Mouse (Mus musculus): ENCODE results near the gene Ppm1h. TPM values are rescaled to one million over a fixed set of nuclear protein-coding genes. Genes with fewer than 3 reads are reported as not detected.
A peak's percentile ranks its signal among the peaks of the same experiment; 100 is the strongest.
"Not testable (repeated sequence)": the region's sequence is repeated elsewhere in the genome, so short reads cannot be mapped to it uniquely, and the experiment has no call there.

Gene Ppm1h
- polyA plus RNA-seq, 1 experiment from 2014 or later = 22.2 TPM

DNA sequence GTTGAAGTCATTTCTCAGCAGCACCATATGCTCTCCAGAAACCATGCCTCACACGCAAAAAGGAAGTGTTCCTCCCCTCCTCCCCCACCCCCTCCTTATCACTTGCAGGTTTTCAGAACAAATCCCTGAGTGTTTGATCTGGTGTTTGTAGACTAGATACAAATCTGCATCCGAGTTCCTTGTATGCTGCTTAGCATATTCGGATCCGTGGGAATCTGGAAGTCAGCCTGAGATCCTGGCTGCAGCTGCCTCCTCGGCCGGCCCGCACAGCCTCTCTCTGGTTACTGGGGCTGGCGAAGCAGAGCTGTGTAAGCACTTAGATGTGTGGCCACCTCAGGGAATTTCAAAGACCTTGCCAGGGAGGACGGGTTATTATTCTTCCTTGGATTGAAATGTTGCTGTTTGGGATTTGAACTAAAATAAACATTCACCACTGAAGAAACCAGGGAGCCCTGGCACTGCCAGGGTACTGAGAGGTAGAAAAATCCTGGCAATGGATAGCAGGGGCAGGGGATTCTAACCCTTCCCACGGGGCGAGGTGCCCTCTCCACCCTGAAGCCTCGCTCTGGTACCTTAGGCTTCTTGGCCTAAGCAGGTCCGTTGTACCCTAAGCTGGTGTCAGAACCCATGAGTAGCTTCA, 252.8 kb downstream of the Ppm1h start:
- Histone ChIP-seq H3K4me3 (ENCODE audit: low read length) (no peak overlapping the region), H3K27ac (ENCODE audit: low read depth, low read length) (no peak overlapping the region; the same call in 1 of the 2 replicates), H3K36me3 (ENCODE audit: control insufficient read depth, insufficient read depth, low read length) (no peaks in the 10 kb centered on the region), H3K27me3 (ENCODE audit: control insufficient read depth, insufficient read depth, low read length) (no peaks in the 10 kb centered on the region), H3K9me3 (ENCODE audit: control insufficient read depth, low read length) (no peaks in the 10 kb centered on the region), H3K9ac (ENCODE audit: low read depth, low read length) (peak overlapping the region; percentile 14; the same call in 1 of the 2 replicates), H3K4me1 (ENCODE audit: control insufficient read depth, insufficient read depth, low read length) (peaks cover 30% of the 10 kb centered on the region), H3K4me2 (replicated peaks; ENCODE audit: low read depth, low read length) (no peak overlapping the region)
- WGBS = 24% methylated on average over 13 of the region's 13 CpGs
- peak; percentile 61; the same call in 1 of the 2 replicates for ATAC-seq (ENCODE audit: low FRiP score, low TSS enrichment)

DNA sequence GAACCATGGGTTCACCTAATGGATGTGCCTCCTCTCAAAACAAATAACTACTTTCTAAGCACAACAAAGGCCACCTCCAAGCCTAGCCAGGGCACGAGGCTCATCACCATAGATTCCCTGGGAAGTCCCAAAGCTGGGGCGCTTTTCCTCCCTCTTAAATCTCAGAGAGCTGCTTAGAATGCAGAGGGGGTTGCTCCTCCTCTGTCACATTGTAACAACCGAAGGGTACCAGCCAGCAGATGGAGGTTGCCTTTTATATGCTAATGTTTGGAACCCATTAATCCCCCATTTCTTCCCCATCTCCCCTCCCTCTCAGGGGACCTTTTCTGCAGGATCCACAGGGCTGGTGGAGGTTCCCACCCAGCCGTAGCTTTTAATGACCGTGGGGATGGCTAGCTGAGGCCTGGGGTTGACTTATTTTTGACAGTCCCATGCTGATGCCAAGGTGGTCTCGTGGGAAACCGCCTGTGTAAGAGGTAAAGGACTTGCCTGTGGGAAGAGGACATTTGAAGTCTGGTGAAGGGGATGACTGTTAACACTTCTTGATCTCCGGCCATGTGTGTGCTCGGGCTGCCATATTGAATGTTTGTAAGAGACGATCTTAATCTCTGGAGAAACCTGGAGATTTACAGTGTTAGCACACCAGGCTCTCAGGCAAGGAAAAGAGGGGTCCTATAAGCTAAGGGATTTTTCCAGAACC, 253.4 kb downstream of the Ppm1h start:
- no peak for ATAC-seq (ENCODE audit: low FRiP score, low TSS enrichment)
- 71% methylated on average over 10 of the region's 10 CpGs for WGBS
- Histone ChIP-seq H3K9me3 (ENCODE audit: control insufficient read depth, low read length) (no peaks in the 10 kb centered on the region), H3K9ac (ENCODE audit: low read depth, low read length) (no peak overlapping the region), H3K4me1 (ENCODE audit: control insufficient read depth, insufficient read depth, low read length) (peaks cover 30% of the 10 kb centered on the region), H3K27ac (ENCODE audit: low read depth, low read length) (no peak overlapping the region), H3K4me2 (replicated peaks; ENCODE audit: low read depth, low read length) (no peak overlapping the region), H3K36me3 (ENCODE audit: control insufficient read depth, insufficient read depth, low read length) (no peaks in the 10 kb centered on the region), H3K27me3 (ENCODE audit: control insufficient read depth, insufficient read depth, low read length) (no peaks in the 10 kb centered on the region), H3K4me3 (ENCODE audit: low read length) (no peak overlapping the region)

DNA sequence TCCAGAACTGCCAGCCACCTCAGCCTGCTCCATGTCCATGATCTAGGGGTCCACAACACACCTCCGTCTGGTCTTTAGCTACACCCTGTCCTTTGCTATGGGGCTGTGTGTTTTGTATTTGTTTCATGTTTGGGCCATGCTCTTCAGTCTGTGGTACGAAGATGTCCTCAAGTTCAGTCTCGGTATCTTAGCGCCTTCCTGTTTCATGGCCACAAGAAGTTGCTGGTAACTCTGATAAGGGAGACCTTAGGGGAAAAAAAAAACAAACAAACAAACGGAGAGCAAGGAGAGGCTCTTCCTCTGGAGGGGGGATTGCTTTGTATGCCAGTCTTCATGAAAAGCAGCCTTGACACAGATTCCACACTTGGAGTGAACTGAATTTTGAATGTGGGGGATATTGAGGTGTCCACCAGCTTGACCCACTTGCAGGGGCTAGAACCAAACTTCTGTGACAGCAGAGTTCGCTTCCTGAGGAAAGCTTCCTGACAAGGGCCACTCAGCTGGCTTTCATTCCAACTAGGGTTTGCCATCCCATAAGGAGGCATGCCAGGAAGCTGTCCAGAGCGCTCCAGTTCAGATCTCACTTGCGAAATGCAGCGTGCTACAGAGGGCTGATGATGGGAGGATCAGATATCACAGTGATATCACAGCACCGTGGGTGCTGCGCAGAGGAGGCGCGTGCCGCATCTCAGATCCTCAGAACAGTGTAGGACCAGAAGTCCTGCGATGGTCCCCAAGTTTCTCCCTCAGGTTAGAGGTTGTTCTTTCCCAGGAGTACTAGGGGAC, 254.7 kb downstream of the Ppm1h start:
- peaks cover 30% of the 10 kb centered on the region for H3K4me1 ChIP-seq (ENCODE audit: control insufficient read depth, insufficient read depth, low read length)
- WGBS = 75% methylated on average over 15 of the region's 15 CpGs
- no peaks in the 10 kb centered on the region for H3K9me3 ChIP-seq (ENCODE audit: control insufficient read depth, low read length)
- no peaks in the 10 kb centered on the region for H3K36me3 ChIP-seq (ENCODE audit: control insufficient read depth, insufficient read depth, low read length)
- no peak overlapping the region for H3K9ac ChIP-seq (ENCODE audit: low read depth, low read length)
- no peak overlapping the region for H3K27ac ChIP-seq (ENCODE audit: low read depth, low read length)
- H3K4me2 ChIP-seq (replicated peaks; ENCODE audit: low read depth, low read length) = no peak overlapping the region
- no peak for ATAC-seq (ENCODE audit: low FRiP score, low TSS enrichment)
- no peak overlapping the region for H3K4me3 ChIP-seq (ENCODE audit: low read length)
- H3K27me3 ChIP-seq (ENCODE audit: control insufficient read depth, insufficient read depth, low read length) = no peaks in the 10 kb centered on the region

DNA sequence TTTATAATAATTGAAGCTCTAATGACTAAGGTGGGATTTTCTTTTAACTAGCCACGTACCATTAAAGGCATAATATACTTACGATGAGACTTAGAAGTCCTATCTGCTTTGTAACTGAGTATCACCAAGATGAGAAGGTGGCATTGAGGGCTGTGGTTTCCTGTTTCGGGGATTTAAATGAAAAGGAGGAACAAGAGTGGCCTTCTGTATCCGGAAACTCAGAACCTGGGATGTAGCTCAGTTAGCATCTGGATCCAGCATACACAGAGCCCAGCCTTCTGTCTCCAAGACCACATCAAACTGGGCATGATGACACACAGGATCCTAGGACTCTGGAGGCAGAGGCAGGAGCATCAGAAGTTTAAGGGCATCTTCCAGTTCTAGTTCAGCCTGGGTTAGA, 256.8 kb downstream of the Ppm1h start:
- not testable (repeated sequence) for H3K4me3 ChIP-seq (ENCODE audit: low read length); H3K9me3 ChIP-seq (ENCODE audit: control insufficient read depth, low read length); H3K27me3 ChIP-seq (ENCODE audit: control insufficient read depth, insufficient read depth, low read length); H3K27ac ChIP-seq (ENCODE audit: low read depth, low read length); H3K9ac ChIP-seq (ENCODE audit: low read depth, low read length); H3K4me2 ChIP-seq (replicated peaks; ENCODE audit: low read depth, low read length); H3K36me3 ChIP-seq (ENCODE audit: control insufficient read depth, insufficient read depth, low read length); ATAC-seq (ENCODE audit: low FRiP score, low TSS enrichment)
- H3K4me1 ChIP-seq (ENCODE audit: control insufficient read depth, insufficient read depth, low read length) = peaks cover 19% of the 10 kb centered on the region
- WGBS = no CpG with 5 or more reads among the region's 4 CpGs

DNA sequence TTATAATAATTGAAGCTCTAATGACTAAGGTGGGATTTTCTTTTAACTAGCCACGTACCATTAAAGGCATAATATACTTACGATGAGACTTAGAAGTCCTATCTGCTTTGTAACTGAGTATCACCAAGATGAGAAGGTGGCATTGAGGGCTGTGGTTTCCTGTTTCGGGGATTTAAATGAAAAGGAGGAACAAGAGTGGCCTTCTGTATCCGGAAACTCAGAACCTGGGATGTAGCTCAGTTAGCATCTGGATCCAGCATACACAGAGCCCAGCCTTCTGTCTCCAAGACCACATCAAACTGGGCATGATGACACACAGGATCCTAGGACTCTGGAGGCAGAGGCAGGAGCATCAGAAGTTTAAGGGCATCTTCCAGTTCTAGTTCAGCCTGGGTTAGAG, 258.8 kb downstream of the Ppm1h start:
- H3K27ac ChIP-seq (ENCODE audit: low read depth, low read length); H3K36me3 ChIP-seq (ENCODE audit: control insufficient read depth, insufficient read depth, low read length); H3K4me1 ChIP-seq (ENCODE audit: control insufficient read depth, insufficient read depth, low read length); H3K27me3 ChIP-seq (ENCODE audit: control insufficient read depth, insufficient read depth, low read length); H3K4me3 ChIP-seq (ENCODE audit: low read length); H3K9ac ChIP-seq (ENCODE audit: low read depth, low read length); ATAC-seq (ENCODE audit: low FRiP score, low TSS enrichment); H3K9me3 ChIP-seq (ENCODE audit: control insufficient read depth, low read length); H3K4me2 ChIP-seq (replicated peaks; ENCODE audit: low read depth, low read length): not testable (repeated sequence)
- WGBS = no CpG with 5 or more reads among the region's 4 CpGs

DNA sequence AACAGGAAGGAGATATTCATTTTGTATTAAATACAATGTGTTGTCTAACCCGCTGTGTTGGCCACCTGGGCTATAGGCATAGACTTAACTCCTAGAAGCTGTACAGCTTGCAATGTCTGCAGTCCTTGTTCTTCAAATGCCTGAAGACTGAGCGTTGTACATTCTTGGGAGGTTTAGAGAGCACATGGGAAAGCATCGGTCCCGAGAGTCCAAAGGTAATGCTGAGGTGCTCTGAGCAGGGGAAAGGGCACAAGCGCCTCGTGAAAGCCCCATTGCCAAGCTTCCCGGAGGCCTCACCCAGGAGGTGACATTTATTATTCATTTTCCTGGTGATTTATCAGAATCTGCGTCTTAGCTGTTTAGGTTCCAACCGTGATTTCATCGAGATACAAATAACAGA, 261.0 kb downstream of the Ppm1h start:
- 0 out of 2 replicates have a peak, but pooled peaks cover 3% of the 10 kb centered on the region for H3K4me1 ChIP-seq (ENCODE audit: control insufficient read depth, insufficient read depth, low read length)
- no peak overlapping the region for H3K4me2 ChIP-seq (replicated peaks; ENCODE audit: low read depth, low read length)
- no peak overlapping the region for H3K9ac ChIP-seq (ENCODE audit: low read depth, low read length)
- H3K27me3 ChIP-seq (ENCODE audit: control insufficient read depth, insufficient read depth, low read length) = no peaks in the 10 kb centered on the region
- 83% methylated on average over 10 of the region's 10 CpGs for WGBS
- no peak overlapping the region for H3K4me3 ChIP-seq (ENCODE audit: low read length)
- H3K27ac ChIP-seq (ENCODE audit: low read depth, low read length) = no peak overlapping the region
- ATAC-seq (ENCODE audit: low FRiP score, low TSS enrichment) = no peak
- H3K36me3 ChIP-seq (ENCODE audit: control insufficient read depth, insufficient read depth, low read length) = no peaks in the 10 kb centered on the region
- no peaks in the 10 kb centered on the region for H3K9me3 ChIP-seq (ENCODE audit: control insufficient read depth, low read length)

DNA sequence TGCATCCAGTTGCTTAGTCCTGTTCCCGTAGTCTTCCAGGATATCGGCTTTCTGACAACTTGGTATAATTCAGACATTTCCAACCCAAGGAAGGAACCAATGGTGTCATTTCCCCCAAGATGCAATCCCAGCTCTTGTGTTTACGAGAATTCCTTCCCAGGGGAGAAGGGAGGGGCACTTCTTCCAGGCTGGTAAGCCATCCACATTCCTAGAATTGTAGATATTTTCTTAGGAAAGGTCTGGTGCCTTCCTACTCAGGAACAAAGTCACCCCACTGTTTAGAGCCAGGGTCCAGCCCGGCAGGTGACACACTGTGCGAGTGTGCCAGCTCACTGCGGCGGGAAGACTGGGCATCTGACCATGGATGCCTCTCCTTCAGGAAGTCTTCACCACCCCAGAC, 264.2 kb downstream of the Ppm1h start:
- no peaks in the 10 kb centered on the region for H3K36me3 ChIP-seq (ENCODE audit: control insufficient read depth, insufficient read depth, low read length)
- H3K9ac ChIP-seq (ENCODE audit: low read depth, low read length) = no peak overlapping the region
- H3K27me3 ChIP-seq (ENCODE audit: control insufficient read depth, insufficient read depth, low read length) = no peaks in the 10 kb centered on the region
- no peak for ATAC-seq (ENCODE audit: low FRiP score, low TSS enrichment)
- 82% methylated on average over 7 of the region's 7 CpGs for WGBS
- H3K4me1 ChIP-seq (ENCODE audit: control insufficient read depth, insufficient read depth, low read length) = 0 out of 2 replicates have a peak, but pooled peaks cover 3% of the 10 kb centered on the region
- H3K4me2 ChIP-seq (replicated peaks; ENCODE audit: low read depth, low read length) = no peak overlapping the region
- H3K9me3 ChIP-seq (ENCODE audit: control insufficient read depth, low read length) = no peaks in the 10 kb centered on the region
- H3K27ac ChIP-seq (ENCODE audit: low read depth, low read length) = no peak overlapping the region
- no peak overlapping the region for H3K4me3 ChIP-seq (ENCODE audit: low read length)

DNA sequence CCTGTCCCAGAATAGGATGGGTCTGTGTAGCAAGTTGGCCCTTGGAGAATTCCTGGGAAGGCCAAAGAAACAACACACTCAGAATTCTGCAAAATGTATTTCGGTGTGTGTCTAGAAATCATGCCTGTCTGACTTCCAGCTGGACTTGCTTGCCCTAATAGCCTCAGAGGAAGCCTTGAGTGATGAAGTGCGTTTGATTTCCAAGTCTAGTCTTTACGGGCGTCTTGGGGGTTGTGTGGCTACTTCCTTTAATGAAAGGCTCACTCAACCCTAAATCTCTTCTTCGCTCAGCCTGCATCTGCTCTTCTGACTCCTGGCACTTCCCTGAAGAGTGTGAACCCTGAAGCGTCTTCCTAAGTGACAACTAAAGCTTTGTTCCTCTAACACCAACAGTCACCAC, 265.3 kb downstream of the Ppm1h start:
- H3K36me3 ChIP-seq (ENCODE audit: control insufficient read depth, insufficient read depth, low read length) = no peaks in the 10 kb centered on the region
- no peak overlapping the region for H3K4me2 ChIP-seq (replicated peaks; ENCODE audit: low read depth, low read length)
- H3K9me3 ChIP-seq (ENCODE audit: control insufficient read depth, low read length) = no peaks in the 10 kb centered on the region
- no peaks in the 10 kb centered on the region for H3K27me3 ChIP-seq (ENCODE audit: control insufficient read depth, insufficient read depth, low read length)
- H3K4me1 ChIP-seq (ENCODE audit: control insufficient read depth, insufficient read depth, low read length) = 0 out of 2 replicates have a peak, but pooled peaks cover 3% of the 10 kb centered on the region
- no peak overlapping the region for H3K4me3 ChIP-seq (ENCODE audit: low read length)
- no peak overlapping the region for H3K27ac ChIP-seq (ENCODE audit: low read depth, low read length)
- 24% methylated on average over 6 of the region's 6 CpGs for WGBS
- ATAC-seq (ENCODE audit: low FRiP score, low TSS enrichment) = no peak
- no peak overlapping the region for H3K9ac ChIP-seq (ENCODE audit: low read depth, low read length)

DNA sequence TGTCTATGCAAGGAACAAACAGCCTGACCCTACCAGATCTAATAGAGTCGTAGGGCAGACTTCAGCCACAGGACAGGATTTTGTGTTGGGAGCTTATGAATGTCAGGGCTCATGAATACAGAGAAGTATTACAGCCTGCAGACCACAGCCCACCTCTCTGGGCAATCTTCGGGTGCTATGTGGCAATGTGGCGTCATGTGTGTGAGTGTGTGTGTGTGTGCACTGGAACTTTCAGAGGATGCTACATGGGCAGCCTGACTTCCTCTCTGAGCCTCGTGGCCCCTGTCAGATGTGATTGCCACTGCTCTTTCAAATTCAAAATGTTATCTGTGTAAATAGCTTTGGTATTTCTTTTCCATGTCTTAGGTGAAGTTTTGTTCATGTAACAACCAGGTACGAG, 266.3 kb downstream of the Ppm1h start:
- Histone ChIP-seq H3K4me3 (ENCODE audit: low read length) (no peak overlapping the region), H3K36me3 (ENCODE audit: control insufficient read depth, insufficient read depth, low read length) (no peaks in the 10 kb centered on the region), H3K9me3 (ENCODE audit: control insufficient read depth, low read length) (no peaks in the 10 kb centered on the region), H3K27ac (ENCODE audit: low read depth, low read length) (no peak overlapping the region), H3K27me3 (ENCODE audit: control insufficient read depth, insufficient read depth, low read length) (no peaks in the 10 kb centered on the region), H3K9ac (ENCODE audit: low read depth, low read length) (no peak overlapping the region), H3K4me1 (ENCODE audit: control insufficient read depth, insufficient read depth, low read length) (0 out of 2 replicates have a peak, but pooled peaks cover 3% of the 10 kb centered on the region), H3K4me2 (replicated peaks; ENCODE audit: low read depth, low read length) (no peak overlapping the region)
- ATAC-seq (ENCODE audit: low FRiP score, low TSS enrichment) = no peak
- 64% methylated on average over 5 of the region's 5 CpGs for WGBS
